Mouse (Mus musculus): ENCODE data around the gene Tmem121b. TPM values are rescaled to one million over a fixed set of nuclear protein-coding genes. Genes with fewer than 3 reads are reported as not detected.

Tmem121b gene
- polyA plus RNA-seq (2014; fragmentation: Nextera tagmentation; extraction: Ambion mirVana): 0.07 TPM in 1 of 2 replicates, not detected in the other

DNA sequence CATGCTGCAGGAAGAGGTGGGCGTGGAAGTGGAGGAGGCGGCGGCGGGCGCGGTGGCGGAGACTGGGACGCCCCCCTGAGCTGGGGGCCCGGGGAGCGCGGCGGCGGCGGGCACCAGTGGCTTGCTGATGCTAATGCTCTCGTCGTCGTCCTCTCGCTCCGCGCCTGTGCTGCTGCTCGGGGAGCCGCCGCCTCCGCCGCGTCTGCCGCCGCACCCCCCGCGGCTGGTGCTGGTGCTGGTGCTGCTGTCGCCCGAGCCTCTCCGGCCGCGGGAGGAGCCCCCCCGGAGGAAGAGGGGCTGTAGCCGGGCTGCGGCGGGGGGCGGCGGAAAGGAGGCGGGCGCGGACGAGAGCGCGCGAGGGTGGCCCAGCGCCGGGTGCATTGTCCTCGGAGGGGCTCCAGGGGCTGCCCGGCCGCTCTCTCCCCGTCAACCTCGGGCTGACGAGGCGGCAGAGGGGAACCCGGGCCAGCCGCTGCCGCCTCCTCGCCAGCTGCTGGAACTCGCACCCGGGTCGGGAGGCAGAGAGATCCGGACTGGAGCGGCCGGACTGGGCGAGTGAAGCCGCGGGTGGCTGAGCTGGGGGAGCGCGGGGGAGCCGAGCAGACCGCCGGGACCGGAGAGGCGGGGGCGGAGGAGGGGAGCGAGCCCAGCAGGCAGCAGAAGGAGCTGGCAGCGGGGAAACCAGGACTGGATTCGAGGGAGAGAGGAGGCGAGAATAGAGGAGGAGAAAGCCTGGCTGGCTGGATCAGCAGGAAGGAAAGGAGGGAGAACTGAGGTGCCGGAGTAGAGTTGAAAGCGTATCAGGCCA is at the start of gene Tmem121b:
Gene Tmem121b (minus strand): TSS at position 434 of the 808 bp plus-strand sequence.
- no peak within 1 kb of the TSS for H3K27ac ChIP-seq (ENCODE audit: low read depth, low read length)
- ATAC-seq (replicated peaks; ENCODE audit: low FRiP score) (peak; percentile 30; the same call in 1 of the 2 replicates), DNase-seq (ENCODE audit: low spot score) (peak; percentile 74)
- 1% methylated on average over 76 of the region's 84 CpGs for WGBS
- H3K9me3 ChIP-seq (ENCODE audit: control insufficient read depth, low read length): no peaks in the 10 kb centered on the region
- H3K27me3 ChIP-seq (replicated peaks; ENCODE audit: control insufficient read depth, insufficient read depth, low read length): peaks cover 45% of the 10 kb centered on the region
- H3K9ac ChIP-seq (ENCODE audit: low read depth, low read length): peak within 1 kb of the TSS; percentile 40
- peak within 1 kb of the TSS; percentile 96 for H3K4me2 ChIP-seq
- no peaks in the 10 kb centered on the region for H3K36me3 ChIP-seq (ENCODE audit: control insufficient read depth, insufficient read depth, low read length)
- peak within 1 kb of the TSS; percentile 66 for H3K4me3 ChIP-seq (ENCODE audit: low read depth, low read length)
- peaks cover 22% of the 10 kb centered on the region for H3K4me1 ChIP-seq (replicated peaks; ENCODE audit: control insufficient read depth, insufficient read depth, low read length)

DNA sequence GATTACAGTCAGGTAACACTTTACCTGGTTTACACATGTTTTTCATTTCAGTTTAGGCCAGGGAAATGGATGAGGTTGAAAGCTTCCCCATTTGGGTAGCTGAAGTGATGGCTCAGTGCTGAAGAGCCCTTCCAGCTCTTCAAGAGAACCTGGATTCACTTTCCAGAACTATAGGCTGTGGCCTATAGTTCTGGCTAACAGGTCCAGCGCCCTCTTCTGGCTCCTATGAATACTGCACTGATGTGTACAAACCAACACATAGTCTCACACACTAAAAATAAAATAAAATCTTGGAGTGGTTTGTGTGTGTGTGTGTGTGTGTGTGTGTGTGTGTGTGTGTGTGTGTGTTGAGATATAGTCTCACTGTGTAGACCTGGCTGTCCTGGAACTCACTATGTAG is 48.5 kb upstream of the Tmem121b start:
- Histone ChIP-seq H3K4me1 (replicated peaks; ENCODE audit: control insufficient read depth, insufficient read depth, low read length) (peaks cover 10% of the 10 kb centered on the region), H3K27me3 (replicated peaks; ENCODE audit: control insufficient read depth, insufficient read depth, low read length) (no peaks in the 10 kb centered on the region), H3K4me3 (ENCODE audit: low read depth, low read length) (no peak overlapping the region), H3K36me3 (ENCODE audit: control insufficient read depth, insufficient read depth, low read length) (no peaks in the 10 kb centered on the region), H3K9ac (ENCODE audit: low read depth, low read length) (no peak overlapping the region), H3K9me3 (ENCODE audit: control insufficient read depth, low read length) (no peaks in the 10 kb centered on the region), H3K27ac (ENCODE audit: low read depth, low read length) (no peak overlapping the region), H3K4me2 (no peak overlapping the region)
- DNase-seq (ENCODE audit: low spot score) (no peak), ATAC-seq (replicated peaks; ENCODE audit: low FRiP score) (no peak)
- WGBS: 6% methylated on average over 1 of the region's 1 CpGs

DNA sequence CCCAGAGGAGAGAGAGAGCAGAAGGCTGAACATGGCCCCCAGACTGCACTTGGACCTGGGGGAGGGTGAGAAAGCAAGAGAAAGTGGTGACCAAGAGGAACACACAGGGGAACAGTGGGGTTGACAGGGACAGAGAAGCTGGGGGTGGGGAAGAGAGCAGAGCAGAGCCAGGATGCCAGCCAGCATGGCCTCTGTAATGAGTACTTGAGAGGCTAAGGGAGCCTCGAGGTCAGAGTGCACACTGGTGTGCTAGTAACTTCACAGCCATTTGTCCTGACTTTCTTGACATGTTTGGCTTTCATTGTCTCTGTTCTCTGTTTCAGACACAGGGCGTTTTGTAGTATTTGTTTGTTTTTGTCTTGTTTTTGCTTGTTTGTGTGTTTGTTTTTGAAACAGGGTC is 47.8 kb upstream of the Tmem121b start:
- Histone ChIP-seq H3K9me3 (ENCODE audit: control insufficient read depth, low read length) (no peaks in the 10 kb centered on the region), H3K9ac (ENCODE audit: low read depth, low read length) (no peak overlapping the region), H3K27me3 (replicated peaks; ENCODE audit: control insufficient read depth, insufficient read depth, low read length) (no peaks in the 10 kb centered on the region), H3K4me2 (no peak overlapping the region), H3K4me3 (ENCODE audit: low read depth, low read length) (no peak overlapping the region), H3K36me3 (ENCODE audit: control insufficient read depth, insufficient read depth, low read length) (no peaks in the 10 kb centered on the region), H3K27ac (ENCODE audit: low read depth, low read length) (no peak overlapping the region), H3K4me1 (replicated peaks; ENCODE audit: control insufficient read depth, insufficient read depth, low read length) (peaks cover 10% of the 10 kb centered on the region)
- ATAC-seq (replicated peaks; ENCODE audit: low FRiP score) (no peak), DNase-seq (ENCODE audit: low spot score) (no peak)
- WGBS: 59% methylated on average over 2 of the region's 2 CpGs

DNA sequence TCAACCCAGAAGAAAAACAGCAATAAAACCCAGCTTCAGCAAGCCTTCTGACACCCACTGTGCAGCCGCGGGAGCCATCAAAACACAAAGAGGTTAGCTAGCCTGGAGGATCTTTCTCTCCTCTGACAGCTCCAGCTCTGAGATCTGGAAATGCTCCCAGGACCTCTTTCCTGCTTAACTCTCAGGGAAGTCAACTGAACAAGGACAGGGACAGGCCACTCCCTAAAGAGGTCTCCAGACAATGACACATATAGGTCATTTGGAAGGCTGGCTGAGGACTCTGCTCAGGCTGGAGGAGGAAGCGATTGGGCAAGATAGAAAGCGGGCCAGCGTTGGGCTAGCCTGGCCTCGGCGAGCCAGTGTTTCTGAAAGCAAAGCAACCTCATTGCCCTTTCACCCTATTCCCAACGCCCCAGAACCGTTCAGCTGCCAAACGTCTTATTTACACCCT is 46.2 kb upstream of the Tmem121b start:
- Histone ChIP-seq H3K9me3 (ENCODE audit: control insufficient read depth, low read length) (no peaks in the 10 kb centered on the region), H3K4me2 (peak overlapping the region; percentile 66), H3K36me3 (ENCODE audit: control insufficient read depth, insufficient read depth, low read length) (no peaks in the 10 kb centered on the region), H3K27me3 (replicated peaks; ENCODE audit: control insufficient read depth, insufficient read depth, low read length) (no peaks in the 10 kb centered on the region), H3K4me3 (ENCODE audit: low read depth, low read length) (no peak overlapping the region), H3K4me1 (replicated peaks; ENCODE audit: control insufficient read depth, insufficient read depth, low read length) (peaks cover 10% of the 10 kb centered on the region), H3K27ac (ENCODE audit: low read depth, low read length) (peak overlapping the region; percentile 34; the same call in 1 of the 2 replicates), H3K9ac (ENCODE audit: low read depth, low read length) (peak overlapping the region; percentile 64)
- DNase-seq (ENCODE audit: low spot score) (no peak), ATAC-seq (replicated peaks; ENCODE audit: low FRiP score) (peak; percentile 40)
- 50% methylated on average over 10 of the region's 10 CpGs for WGBS

DNA sequence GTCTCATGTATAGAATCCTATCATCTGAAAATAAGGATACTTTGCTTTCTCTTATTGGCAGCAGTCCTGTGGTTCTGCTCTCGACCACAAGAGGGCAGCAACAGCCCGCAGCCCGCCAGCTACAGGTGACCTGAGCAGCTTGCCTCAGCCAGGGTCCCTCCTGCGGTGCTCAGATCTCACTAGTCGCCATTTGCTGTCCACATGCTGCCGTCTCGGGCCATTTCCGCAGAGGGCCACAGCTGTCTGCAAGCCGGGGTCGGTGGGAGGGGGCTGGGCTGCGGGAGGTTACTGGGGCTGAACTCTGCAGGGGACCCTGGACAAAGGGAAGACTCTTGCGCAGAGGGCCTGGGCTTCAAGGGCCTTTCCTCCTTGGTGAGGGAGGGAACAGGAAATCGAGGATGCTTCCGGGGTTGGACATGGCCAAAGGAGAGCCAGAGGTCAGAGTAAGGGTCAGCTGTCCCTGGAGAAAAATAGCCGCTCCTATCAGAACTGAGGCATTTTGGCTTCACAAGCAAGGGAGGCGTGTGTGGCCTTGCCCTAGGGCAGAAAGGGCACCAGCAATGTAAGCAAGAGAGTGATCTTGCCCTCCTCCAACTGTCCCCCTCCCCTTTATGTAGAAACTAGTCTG is 45.6 kb upstream of the Tmem121b start:
- Histone ChIP-seq H3K4me1 (replicated peaks; ENCODE audit: control insufficient read depth, insufficient read depth, low read length) (peaks cover 10% of the 10 kb centered on the region), H3K4me3 (ENCODE audit: low read depth, low read length) (peak overlapping the region; percentile 22), H3K36me3 (ENCODE audit: control insufficient read depth, insufficient read depth, low read length) (no peaks in the 10 kb centered on the region), H3K27me3 (replicated peaks; ENCODE audit: control insufficient read depth, insufficient read depth, low read length) (no peaks in the 10 kb centered on the region), H3K9ac (ENCODE audit: low read depth, low read length) (peak overlapping the region; percentile 64), H3K27ac (ENCODE audit: low read depth, low read length) (peak overlapping the region; percentile 34), H3K9me3 (ENCODE audit: control insufficient read depth, low read length) (no peaks in the 10 kb centered on the region), H3K4me2 (peak overlapping the region; percentile 66)
- DNase-seq (ENCODE audit: low spot score): peak; percentile 86
- ATAC-seq (replicated peaks; ENCODE audit: low FRiP score): peak; percentile 85
- 7% methylated on average over 16 of the region's 16 CpGs for WGBS

DNA sequence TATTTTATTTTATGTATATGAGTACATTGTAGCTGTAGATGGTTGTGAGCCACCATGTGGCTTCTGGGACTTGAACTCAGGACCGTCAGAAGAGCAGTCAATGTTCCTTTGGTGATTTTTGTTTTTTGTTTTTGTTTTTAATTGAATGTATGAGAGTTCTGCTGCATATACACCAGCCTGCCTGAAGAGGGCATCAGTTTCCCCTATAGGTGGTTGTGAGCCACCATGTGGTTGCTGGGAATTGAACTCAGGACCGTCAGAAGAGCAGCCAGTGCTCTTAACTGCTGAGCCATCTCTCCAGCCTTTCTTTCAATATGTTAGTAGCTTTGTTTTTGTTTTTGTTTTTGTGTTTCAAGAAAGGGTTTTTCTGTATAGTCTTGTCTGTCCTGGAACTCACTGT is 42.7 kb upstream of the Tmem121b start:
- ATAC-seq (replicated peaks; ENCODE audit: low FRiP score) (no peak), DNase-seq (ENCODE audit: low spot score) (no peak)
- no peak overlapping the region for H3K4me3 ChIP-seq (ENCODE audit: low read depth, low read length)
- H3K4me2 ChIP-seq: no peak overlapping the region
- peaks cover 10% of the 10 kb centered on the region for H3K4me1 ChIP-seq (replicated peaks; ENCODE audit: control insufficient read depth, insufficient read depth, low read length)
- no peaks in the 10 kb centered on the region for H3K36me3 ChIP-seq (ENCODE audit: control insufficient read depth, insufficient read depth, low read length)
- 73% methylated on average over 2 of the region's 2 CpGs for WGBS
- no peaks in the 10 kb centered on the region for H3K9me3 ChIP-seq (ENCODE audit: control insufficient read depth, low read length)
- no peaks in the 10 kb centered on the region for H3K27me3 ChIP-seq (replicated peaks; ENCODE audit: control insufficient read depth, insufficient read depth, low read length)
- no peak overlapping the region for H3K9ac ChIP-seq (ENCODE audit: low read depth, low read length)
- no peak overlapping the region for H3K27ac ChIP-seq (ENCODE audit: low read depth, low read length)

DNA sequence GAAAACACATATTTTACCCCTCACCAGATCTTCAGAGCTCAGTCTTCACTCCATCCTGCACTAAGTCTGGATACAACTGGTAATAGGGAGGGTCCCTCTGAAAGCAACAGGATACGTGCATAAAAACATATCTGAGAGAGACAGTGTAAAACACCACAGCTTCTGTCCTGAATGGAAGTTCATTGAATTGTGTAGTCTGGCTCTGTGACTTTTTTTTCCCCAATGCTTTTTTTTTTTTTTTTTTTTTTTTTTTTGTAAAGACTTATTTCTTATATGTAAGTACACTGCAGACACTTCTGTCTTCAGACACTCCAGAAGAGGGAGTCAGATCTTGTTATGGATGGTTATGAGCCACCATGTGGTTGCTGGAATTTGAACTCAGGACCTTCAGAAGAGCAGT is 39.0 kb upstream of the Tmem121b start:
- H3K4me2 ChIP-seq: peak overlapping the region; percentile 66; the same call in 1 of the 2 replicates
- DNase-seq (ENCODE audit: low spot score) (no peak), ATAC-seq (replicated peaks; ENCODE audit: low FRiP score) (no peak)
- H3K9me3 ChIP-seq (ENCODE audit: control insufficient read depth, low read length): no peaks in the 10 kb centered on the region
- H3K27me3 ChIP-seq (replicated peaks; ENCODE audit: control insufficient read depth, insufficient read depth, low read length): no peaks in the 10 kb centered on the region
- H3K36me3 ChIP-seq (ENCODE audit: control insufficient read depth, insufficient read depth, low read length): no peaks in the 10 kb centered on the region
- no peak overlapping the region for H3K27ac ChIP-seq (ENCODE audit: low read depth, low read length)
- 79% methylated on average over 1 of the region's 1 CpGs for WGBS
- no peak overlapping the region for H3K9ac ChIP-seq (ENCODE audit: low read depth, low read length)
- H3K4me3 ChIP-seq (ENCODE audit: low read depth, low read length): no peak overlapping the region
- H3K4me1 ChIP-seq (replicated peaks; ENCODE audit: control insufficient read depth, insufficient read depth, low read length): peaks cover 12% of the 10 kb centered on the region

DNA sequence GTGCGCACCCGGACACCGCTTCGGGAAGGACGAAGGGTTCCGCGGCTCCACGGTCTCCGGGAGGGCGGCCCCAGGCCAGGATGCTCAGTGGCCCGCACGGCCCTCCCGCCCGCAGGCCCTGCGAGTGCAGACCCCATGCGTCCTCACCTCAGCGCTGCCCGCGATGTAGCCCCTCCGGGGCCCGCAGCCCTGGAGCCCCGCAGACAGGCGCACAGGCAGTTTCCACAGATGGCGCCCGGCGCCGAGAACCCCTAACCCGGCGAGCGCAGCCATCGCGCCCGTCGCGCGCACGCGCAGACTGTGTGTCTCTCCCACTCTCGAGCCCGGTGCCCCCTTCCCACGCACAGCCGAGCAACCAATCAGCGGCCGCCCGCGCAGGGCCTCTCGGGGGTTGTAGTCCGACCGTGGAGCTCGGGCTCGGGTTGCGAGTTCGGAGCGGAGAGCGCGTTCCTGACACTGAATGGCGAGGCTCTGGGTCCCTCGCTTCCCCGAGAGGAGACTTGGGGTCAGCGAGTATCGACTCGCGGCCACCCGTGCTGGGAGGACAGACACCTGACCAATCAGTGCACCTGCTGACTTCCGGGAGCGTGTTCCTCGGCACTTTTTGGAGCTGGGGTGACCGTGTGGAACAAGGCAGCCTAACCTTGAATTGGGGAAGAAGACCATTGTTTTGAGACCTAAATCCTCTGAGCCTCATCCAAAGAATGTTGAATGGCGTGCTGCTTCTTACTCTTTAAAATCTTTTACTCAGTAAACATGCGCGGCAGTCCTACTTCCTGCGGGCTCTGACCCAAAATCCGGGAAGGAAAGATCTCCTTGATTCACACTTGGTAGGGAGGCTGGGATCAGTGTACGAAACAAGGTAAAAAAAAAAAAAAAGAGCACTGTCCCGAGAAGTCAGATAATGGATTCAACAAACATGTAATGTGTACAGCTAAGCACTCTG is 37.7 kb upstream of the Tmem121b start, which contains the start of gene Hdhd5:
Gene Hdhd5 (minus strand): TSS at position 300 of the 946 bp plus-strand sequence.
- DNase-seq (ENCODE audit: low spot score) (peak; percentile 92), ATAC-seq (replicated peaks; ENCODE audit: low FRiP score) (peak; percentile 95)
- Histone ChIP-seq H3K9me3 (ENCODE audit: control insufficient read depth, low read length) (no peaks in the 10 kb centered on the region), H3K4me1 (replicated peaks; ENCODE audit: control insufficient read depth, insufficient read depth, low read length) (peaks cover 12% of the 10 kb centered on the region), H3K4me3 (ENCODE audit: low read depth, low read length) (peak within 1 kb of the TSS; percentile 95), H3K27ac (ENCODE audit: low read depth, low read length) (peak within 1 kb of the TSS; percentile 34; the same call in 1 of the 2 replicates), H3K4me2 (peak within 1 kb of the TSS; percentile 66), H3K36me3 (ENCODE audit: control insufficient read depth, insufficient read depth, low read length) (no peaks in the 10 kb centered on the region), H3K9ac (ENCODE audit: low read depth, low read length) (peak within 1 kb of the TSS; percentile 88), H3K27me3 (replicated peaks; ENCODE audit: control insufficient read depth, insufficient read depth, low read length) (no peaks in the 10 kb centered on the region)
- WGBS: under 1% methylated on average over 75 of the region's 75 CpGs

All from liver, embryonic 11.5 days (tissue).